Mouse (Mus musculus) ES-Bruce4 (cell line): Measurements from ENCODE around the gene Pde8a. TPM values are rescaled to one million over a fixed set of nuclear protein-coding genes. Genes with fewer than 3 reads are reported as not detected.

ENCODE experiments used
- H3K27ac ChIP-seq: 2 replicates; pipeline ENCODE4 v1.5.1; 2012; ENCODE audit warnings: low read length, inconsistent platforms; ENCODE audit not compliant: insufficient read depth
- H3K27me3 ChIP-seq: 2 replicates; pipeline ENCODE4 v1.6.1; 2012; ENCODE audit warnings: mild to moderate bottlenecking, low read length, inconsistent platforms; ENCODE audit not compliant: control insufficient read depth, poor library complexity, insufficient read depth, severe bottlenecking
- H3K36me3 ChIP-seq: 2 replicates; pipeline ENCODE4 v1.6.1; 2012; ENCODE audit warnings: inconsistent platforms, mild to moderate bottlenecking, low read length, moderate library complexity; ENCODE audit not compliant: control insufficient read depth, poor library complexity, insufficient read depth, severe bottlenecking
- H3K4me1 ChIP-seq: one replicate; pipeline ENCODE4 v1.8.1; 2011; ENCODE audit warnings: low read length; ENCODE audit not compliant: control insufficient read depth, insufficient read depth
- H3K4me3 ChIP-seq: 2 replicates; pipeline ENCODE4 v1.5.1; 2011; ENCODE audit warnings: low read depth, mild to moderate bottlenecking, low read length
- H3K9ac ChIP-seq: 2 replicates; pipeline ENCODE4 v1.6.1; 2012; ENCODE audit warnings: low read depth, mild to moderate bottlenecking, inconsistent platforms; ENCODE audit not compliant: poor library complexity, severe bottlenecking
- H3K9me3 ChIP-seq: replicated peaks from 2 replicates; pipeline ENCODE4 v1.6.1; 2012; ENCODE audit warnings: mild to moderate bottlenecking, low read length, inconsistent platforms; ENCODE audit not compliant: control insufficient read depth, poor library complexity, insufficient read depth, severe bottlenecking
- CTCF ChIP-seq: IDR thresholded peaks from one replicate; pipeline ENCODE4 v1.8.1; 2011; ENCODE audit warnings: low read depth, low read length
- EP300 ChIP-seq: IDR thresholded peaks from 2 replicates; pipeline ENCODE4 v1.6.1; 2011; ENCODE audit warnings: low read depth, low read length; ENCODE audit not compliant: insufficient read depth
- POLR2A ChIP-seq: IDR thresholded peaks from one replicate; pipeline ENCODE4 v1.8.1; 2011; ENCODE audit warnings: low read length; ENCODE audit not compliant: insufficient read depth
- polyA plus RNA-seq: library from polyadenylated mRNA; stranded (reverse); fragments of >200 nt; gene quantifications from 2 replicates; pipeline ENCODE4 v1.2.4, GENCODE M21; 2011; ENCODE audit warnings: low read depth; ENCODE audit not compliant: missing spikeins, insufficient read depth, insufficient read length

The Pde8a gene
- polyA plus RNA-seq, 1 experiment, result 7.4 TPM

DNA sequence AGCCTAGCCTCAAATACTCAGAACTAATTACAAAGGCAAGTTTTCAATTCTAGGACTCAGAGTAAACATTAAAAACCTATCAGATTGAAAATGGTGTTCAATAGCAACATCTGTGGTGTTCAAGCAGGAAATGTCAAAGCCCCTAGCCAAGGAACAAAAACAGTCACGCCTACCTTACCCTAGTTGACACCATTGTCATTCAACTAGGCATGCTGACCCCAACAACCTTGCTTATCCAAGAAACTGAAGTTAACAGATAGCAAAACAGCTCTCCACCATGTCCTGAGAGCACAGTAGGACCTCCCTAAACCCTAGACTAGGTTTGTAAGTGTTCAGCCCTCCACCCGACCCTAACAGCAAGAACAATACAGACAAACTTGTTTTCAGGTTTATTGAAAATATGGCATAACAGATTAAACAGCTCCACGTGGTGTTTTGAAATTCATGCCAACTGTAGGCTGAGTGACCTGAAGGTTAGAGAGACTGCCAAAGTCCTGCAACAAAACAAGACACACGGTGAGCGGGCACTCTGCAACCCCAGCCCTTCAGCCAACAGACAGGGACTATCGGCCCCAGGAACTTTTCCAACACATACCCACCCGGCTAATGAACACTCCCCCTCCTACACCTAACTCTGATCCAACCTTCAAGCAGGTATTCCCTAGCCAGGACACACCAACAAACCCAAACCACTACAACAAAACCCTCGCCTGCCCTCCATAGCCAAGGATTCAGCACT, 129.1 kb downstream of the Pde8a start:
- TF ChIP-seq POLR2A (no peak), EP300 (no peak), CTCF (no peak)
- Histone ChIP-seq H3K4me1 (peaks cover 2% of the 10 kb centered on the region), H3K27me3 (no peaks in the 10 kb centered on the region), H3K4me3 (peak overlapping the region; percentile 99), H3K9ac (peak overlapping the region; percentile 86), H3K36me3 (peaks cover 43% of the 10 kb centered on the region), H3K9me3 (no peaks in the 10 kb centered on the region), H3K27ac (peak overlapping the region; percentile 66)

GRCm38 (mm10) chr7:81343316-81343715, 129.9 kb downstream of the Pde8a start:
- TF ChIP-seq CTCF (no peak), POLR2A (no peak), EP300 (no peak)
- Histone ChIP-seq H3K9ac (peak overlapping the region; percentile 86), H3K27ac (peak overlapping the region; percentile 66), H3K27me3 (no peaks in the 10 kb centered on the region), H3K4me1 (peaks cover 2% of the 10 kb centered on the region), H3K4me3 (peak overlapping the region; percentile 99), H3K9me3 (no peaks in the 10 kb centered on the region), H3K36me3 (peaks cover 43% of the 10 kb centered on the region)

- Histone ChIP-seq H3K27me3 (no peaks in the 10 kb centered on the region), H3K36me3 (peaks cover 43% of the 10 kb centered on the region), H3K27ac (peak overlapping the region; percentile 66), H3K4me3 (peak overlapping the region; percentile 99), H3K4me1 (no peaks in the 10 kb centered on the region), H3K9ac (peak overlapping the region; percentile 86), H3K9me3 (no peaks in the 10 kb centered on the region)
- no peak for TF ChIP-seq CTCF
- TF ChIP-seq POLR2A, result no peak
- no peak for TF ChIP-seq EP300
Measured at GRCm38 (mm10) chr7:81343831-81344230, 130.4 kb downstream of the Pde8a start.

DNA sequence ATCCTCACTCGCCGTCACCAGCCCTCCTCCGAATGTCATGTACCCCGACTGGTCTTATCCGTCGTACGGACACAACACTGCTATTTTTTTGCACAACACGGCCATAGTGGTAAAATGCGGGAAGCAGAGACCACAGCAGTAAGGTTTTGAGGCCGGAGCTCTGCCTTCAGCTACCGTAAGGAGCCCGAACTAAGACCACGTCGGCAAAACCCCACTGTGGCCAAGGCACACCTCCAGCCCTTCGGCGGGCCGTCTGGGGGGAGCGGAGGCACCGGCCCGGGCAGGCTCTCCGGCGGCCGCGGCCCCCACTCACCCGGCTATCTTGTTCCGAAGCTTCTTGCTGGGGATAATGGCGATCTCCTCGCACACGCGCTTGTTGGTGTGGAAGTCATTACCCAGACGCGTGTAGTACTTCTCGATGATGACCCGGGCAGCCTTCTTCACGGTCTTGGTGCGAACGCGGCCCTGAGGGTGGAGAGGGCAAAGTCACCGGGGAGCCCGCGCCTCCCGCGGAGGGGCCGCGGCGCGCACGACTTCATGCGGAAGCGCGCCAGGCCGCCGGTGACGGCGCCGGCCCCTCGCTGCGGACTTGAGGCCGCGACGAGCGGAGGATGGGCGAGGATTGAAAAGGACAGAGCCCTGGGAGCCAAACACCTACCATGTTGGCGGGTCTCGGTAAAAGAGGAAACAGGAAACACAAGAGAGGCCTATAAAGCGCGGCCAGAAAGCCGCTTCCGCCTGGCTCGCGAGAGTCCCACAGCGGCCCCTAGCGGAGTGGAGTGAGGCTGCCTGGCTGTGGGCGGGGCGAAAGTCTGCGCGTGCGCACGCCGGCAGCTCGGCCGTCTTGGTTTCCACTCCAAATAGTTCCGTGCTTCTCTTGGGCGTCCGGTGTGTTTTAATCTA, 131.4 kb downstream of the Pde8a start, which contains the start of gene Rps17:
Gene Rps17 (minus strand): TSS at position 711 of the 903 bp plus-strand sequence.
- Histone ChIP-seq H3K27ac (peak within 1 kb of the TSS; percentile 66), H3K36me3 (peaks cover 40% of the 10 kb centered on the region), H3K9me3 (no peaks in the 10 kb centered on the region), H3K27me3 (no peaks in the 10 kb centered on the region), H3K9ac (peak within 1 kb of the TSS; percentile 86), H3K4me3 (peak within 1 kb of the TSS; percentile 99), H3K4me1 (no peaks in the 10 kb centered on the region)
- TF ChIP-seq CTCF (peak; percentile 73), POLR2A (peak; percentile 38), EP300 (no peak)

- Histone ChIP-seq H3K9ac (peak overlapping the region; percentile 86), H3K9me3 (no peaks in the 10 kb centered on the region), H3K4me3 (peak overlapping the region; percentile 69), H3K27me3 (no peaks in the 10 kb centered on the region), H3K4me1 (no peaks in the 10 kb centered on the region), H3K27ac (0 out of 2 replicates have a peak overlapping the region, but pooled peaks have one; percentile 22), H3K36me3 (peaks cover 38% of the 10 kb centered on the region)
- TF ChIP-seq POLR2A (no peak), CTCF (no peak), EP300 (no peak)
Measured at GRCm38 (mm10) chr7:81345447-81346170, 132.2 kb downstream of the Pde8a start.
